Mouse (Mus musculus) right cerebral cortex, postnatal 25 days (tissue): Measurements from ENCODE around the gene Ctu2.
A peak's percentile ranks its signal among the peaks of the same experiment; 100 is the strongest.

Experiments used
- DNase-seq: peaks from one replicate; pipeline ENCODE4 v3.0.0; 2022

Gene Ctu2

DNA sequence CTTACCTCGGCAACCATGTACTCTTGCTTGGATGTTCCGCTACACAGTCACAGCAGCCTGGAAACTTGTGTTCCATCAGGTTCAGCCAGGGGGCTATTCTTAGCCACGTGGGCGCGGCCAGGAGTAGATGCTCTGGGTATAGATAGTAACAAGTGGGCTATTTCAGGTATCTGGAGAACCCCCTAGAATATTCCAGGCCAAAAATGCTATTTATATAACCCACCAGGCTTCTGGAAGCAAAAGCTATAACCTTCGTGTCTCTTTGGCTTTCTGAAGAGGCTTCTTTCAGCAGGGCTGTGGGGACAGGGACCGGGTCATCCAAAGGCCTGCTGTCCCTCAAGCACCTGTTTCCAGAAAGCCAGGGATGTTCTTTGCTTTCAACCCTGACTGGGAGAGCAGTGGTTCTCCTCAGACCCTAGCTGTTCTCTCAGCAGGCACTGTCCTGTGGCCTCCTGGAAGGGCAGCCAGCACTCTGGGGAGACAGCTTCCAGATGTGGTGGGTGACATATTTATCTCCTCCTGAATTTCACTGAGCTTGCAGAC, 24.7 kb upstream of the Ctu2 start:
- no peak for DNase-seq

GRCm38 (mm10) chr8:122452154-122452553, 23.8 kb upstream of the Ctu2 start:
- no peak for DNase-seq

- DNase-seq, result no peak
Observed at GRCm38 (mm10) chr8:122454409-122454808, 21.5 kb upstream of the Ctu2 start.

DNA sequence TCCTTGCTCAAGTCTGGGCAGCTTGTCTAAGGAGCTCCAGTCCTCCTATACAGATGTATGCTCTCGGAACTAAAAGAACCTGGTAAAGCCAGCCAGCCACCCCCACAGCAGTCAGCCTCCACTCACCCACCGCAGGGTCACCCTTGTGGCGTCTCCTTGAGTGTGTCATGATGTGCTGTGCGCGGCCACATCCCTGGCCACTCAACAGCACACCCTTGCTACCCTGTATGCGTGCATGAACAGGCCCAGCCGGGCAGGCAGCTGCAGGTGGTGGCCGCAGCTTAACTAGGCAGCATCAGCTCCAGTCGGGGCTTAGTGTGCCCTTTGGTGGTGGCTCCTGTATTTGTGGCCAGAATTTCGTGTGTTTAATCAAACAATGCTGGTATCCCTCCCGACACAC, 18.8 kb upstream of the Ctu2 start:
- no peak for DNase-seq

GRCm38 (mm10) chr8:122459218-122459900, 16.6 kb upstream of the Ctu2 start:
- no peak for DNase-seq

DNA sequence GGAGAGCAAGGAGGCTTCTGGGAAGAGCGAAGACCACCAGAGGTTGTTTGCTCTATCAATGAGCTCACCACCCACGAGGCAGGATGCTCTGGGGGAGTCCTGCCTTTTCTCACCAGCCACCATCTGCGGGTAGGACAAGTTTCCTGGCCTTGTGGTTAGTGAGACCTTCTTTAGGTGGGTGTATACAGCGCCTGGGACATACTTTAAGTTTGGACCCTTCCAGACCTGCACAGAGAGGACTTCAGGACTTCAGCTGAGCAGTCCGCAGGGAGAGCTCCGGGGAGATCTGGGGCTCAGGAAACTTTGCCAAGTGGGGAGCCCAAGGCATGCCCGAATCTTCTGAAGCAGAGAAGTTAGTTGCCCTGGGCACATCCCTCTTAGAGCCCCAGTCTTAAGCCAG, 16.0 kb upstream of the Ctu2 start:
- DNase-seq, result no peak

DNA sequence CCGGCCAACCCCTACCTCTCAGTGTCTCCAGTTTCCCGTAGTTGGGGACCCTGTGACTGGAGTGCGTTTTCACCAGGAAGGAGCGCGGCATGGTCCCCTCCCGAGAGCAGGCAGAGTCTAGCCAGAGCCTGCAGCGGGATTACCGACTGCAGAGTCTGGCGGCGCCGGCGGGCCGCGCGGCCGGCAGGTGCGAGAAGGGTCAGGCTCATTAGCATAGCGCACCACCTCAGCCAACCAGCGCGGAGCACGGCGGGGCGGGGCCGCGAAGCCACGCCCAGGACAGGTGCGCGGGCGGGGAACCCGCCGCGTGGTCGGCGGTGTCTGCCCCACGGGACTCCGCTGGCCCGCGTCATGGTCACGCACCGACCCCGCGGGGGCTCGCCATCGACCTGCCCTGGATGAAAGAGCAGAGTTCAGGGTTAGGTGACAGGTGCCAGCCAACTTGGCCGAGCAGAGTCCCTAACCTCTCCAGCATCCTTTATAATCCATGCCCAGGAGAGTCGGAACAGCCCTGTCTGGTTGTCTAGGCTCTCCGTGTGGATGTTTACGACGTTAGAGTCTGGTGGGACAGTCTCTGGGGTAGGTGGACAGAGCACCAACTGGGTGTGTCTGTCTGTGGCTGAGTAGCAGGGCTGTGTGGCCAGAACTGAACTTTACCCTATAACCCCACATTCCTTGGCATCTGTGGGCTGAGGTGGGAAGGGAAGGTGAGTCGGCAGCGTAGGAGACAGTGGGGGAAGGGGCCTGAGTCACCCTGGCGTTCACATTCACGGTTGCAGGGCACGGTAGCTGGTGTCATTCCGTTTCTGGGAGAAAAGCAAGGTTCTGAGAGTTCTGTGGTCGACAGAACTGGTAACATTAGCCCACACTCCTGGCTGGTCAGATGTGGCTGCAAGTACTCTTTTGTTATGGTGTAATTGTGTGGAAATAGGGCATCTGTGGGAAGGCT, 15.1 kb upstream of the Ctu2 start, which contains the start of gene Snai3:
Snai3 (minus strand) TSS at position 210 of the 949 bp plus-strand sequence.
- DNase-seq, result no peak

DNA sequence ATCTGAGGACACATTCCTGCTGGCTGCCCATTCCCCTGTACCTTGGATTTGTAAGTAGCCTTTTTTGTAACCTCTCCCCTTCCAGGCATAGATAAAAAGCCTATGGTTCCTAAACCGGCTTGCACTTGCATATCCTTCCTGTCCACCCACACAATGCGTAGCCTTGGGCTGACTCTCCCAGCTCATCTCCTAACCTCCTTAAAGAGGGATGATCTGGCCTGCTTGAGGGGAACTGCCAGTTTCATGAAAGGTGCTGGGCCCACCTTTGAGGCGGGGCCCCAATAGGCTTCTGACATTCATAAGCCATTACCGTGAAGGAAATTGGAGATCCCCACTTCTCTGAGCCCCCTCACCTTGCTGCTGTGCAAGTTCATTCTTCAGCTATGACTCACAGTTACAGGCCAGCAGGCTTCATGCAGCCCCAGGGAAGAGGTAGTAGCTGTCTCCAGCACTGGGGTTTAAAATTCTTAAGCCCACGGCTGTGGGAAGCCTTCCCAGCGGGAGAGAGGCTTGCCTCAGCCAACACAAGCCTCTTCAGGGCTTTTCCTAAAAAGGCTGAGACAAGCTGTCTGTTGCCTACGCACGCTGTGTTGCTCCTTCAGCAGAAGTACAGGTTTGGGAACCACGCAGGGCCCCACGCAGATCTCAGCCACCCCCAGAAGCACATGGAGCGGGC, 14.3 kb upstream of the Ctu2 start:
- peak; percentile 79 for DNase-seq

GRCm38 (mm10) chr8:122462510-122462909, 13.4 kb upstream of the Ctu2 start:
- no peak for DNase-seq

GRCm38 (mm10) chr8:122463651-122464640, 12.0 kb upstream of the Ctu2 start:
- no peak for DNase-seq

DNA sequence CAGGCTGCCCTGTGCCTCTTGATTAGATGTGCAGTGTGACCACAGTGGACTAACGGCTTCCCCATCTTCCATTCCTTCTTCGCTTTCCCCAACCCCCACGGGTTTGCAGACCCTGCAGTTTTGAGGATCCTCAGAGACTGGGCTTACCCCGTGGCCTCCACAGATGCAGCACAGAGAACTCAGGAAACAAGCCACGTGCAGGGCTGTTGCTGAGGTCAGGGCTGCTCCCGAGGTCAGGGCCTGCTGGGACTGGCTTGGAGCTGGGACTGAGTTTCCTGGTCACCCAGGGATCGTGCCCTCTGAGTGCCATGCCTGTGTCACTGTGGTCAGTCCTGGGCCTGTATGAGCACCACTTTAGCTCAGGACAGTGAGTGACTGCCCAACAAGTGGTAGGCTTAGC, 11.0 kb upstream of the Ctu2 start:
- no peak for DNase-seq

GRCm38 (mm10) chr8:122467816-122468215, 8.1 kb upstream of the Ctu2 start:
- DNase-seq, result no peak

DNA sequence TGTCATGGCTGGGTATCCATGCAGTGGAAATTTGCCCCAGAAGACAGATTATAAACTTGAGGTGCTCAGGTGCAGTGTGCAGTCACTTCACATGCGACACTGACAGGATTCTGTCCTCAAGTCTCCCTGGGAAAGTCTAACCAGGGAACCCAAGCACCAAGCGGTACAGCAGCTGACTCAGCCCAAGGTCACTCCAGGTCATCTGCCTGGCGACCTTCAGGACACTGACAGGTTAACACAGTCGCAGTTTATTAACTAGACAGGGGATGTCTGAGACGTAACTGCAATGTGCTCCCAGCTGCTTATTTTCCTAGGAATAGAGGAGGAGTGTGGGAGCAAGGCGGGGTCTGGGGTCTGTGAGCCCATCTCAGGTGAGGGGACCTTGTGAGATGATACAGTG, 6.5 kb upstream of the Ctu2 start:
- DNase-seq, result no peak

- DNase-seq, result no peak
Observed at GRCm38 (mm10) chr8:122469965-122470364, 6.0 kb upstream of the Ctu2 start.

DNA sequence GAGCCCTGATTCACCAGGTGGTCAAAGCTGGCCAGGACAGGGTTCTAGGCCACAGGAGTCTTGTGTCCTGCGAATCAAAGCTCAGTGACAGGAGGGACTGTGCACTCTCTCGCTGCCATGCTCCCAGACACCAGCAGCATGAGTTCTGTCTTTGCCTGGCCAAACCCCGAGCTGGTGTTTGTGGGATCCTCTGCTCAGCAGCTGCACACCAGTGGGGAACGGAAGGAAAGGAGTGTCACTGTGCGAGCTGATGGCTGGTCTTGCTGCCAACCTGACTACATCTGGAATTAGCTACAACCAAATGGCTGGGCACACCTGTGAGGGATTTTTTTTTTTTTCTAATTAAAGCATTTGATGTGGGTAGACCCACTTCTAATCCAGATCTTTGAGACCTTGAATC, 5.3 kb upstream of the Ctu2 start:
- no peak for DNase-seq

- DNase-seq, result no peak
Observed at GRCm38 (mm10) chr8:122473911-122474421, 2.0 kb upstream of the Ctu2 start.

GRCm38 (mm10) chr8:122474951-122475560, 887 bp upstream of the Ctu2 start:
- peak; percentile 25 for DNase-seq

DNA sequence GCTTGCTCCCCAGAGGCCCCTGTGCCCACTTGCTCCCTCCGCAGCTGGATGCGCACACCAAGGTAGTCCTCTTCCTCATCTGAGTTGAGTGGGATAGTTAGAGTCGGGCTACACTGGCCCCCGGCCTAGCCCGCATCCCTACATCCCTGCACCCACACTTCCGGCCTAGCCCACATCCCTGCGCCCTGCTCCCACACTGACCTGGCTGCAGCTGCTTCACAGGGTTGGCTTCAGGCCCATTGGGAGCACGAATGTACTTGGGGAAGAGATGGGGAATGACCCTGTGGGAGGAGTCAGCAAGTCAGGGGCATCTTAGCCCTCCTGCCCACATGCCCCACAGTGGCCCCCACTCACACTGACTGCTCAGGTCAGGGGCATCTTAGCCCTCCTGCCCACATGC, 6.5 kb downstream of the Ctu2 start:
- no peak for DNase-seq

GRCm38 (mm10) chr8:122483877-122484276, 7.9 kb downstream of the Ctu2 start:
- DNase-seq, result no peak

DNA sequence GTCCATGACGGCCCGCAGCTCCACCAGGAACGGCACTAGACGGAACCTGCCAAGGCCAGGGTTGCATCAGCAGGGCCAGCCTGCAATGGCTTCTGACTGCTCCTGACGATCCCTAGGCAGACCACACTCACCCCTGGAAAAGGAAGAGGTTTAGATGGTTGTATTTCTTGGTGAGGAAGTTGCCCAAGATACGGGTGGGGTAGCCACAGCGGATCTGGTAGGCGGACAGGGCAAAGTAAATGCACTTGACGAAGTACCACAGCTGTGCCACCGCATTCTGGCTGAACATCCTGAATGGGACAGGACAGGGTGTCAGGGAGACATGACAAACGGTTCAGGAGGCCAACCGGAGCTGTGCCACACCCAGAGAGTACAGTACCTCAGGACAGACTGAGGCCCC, 8.9 kb downstream of the Ctu2 start:
- no peak for DNase-seq

- no peak for DNase-seq
Observed at GRCm38 (mm10) chr8:122488387-122488786, 12.4 kb downstream of the Ctu2 start.
